Mouse (Mus musculus) liver, postnatal 0 days (tissue): Measurements from ENCODE around the gene Pepd.

ENCODE experiments used
- CTCF ChIP-seq: sonication (generic); IDR thresholded peaks from 2 replicates; pipeline ENCODE4 v1.5.1; 2016; ENCODE audit warnings: antibody characterized with exemption, low read depth
- EP300 ChIP-seq: IDR thresholded peaks from 2 replicates; pipeline ENCODE4 v1.6.1; 2016; ENCODE audit warnings: antibody characterized with exemption, low read depth, mild to moderate bottlenecking

DNA sequence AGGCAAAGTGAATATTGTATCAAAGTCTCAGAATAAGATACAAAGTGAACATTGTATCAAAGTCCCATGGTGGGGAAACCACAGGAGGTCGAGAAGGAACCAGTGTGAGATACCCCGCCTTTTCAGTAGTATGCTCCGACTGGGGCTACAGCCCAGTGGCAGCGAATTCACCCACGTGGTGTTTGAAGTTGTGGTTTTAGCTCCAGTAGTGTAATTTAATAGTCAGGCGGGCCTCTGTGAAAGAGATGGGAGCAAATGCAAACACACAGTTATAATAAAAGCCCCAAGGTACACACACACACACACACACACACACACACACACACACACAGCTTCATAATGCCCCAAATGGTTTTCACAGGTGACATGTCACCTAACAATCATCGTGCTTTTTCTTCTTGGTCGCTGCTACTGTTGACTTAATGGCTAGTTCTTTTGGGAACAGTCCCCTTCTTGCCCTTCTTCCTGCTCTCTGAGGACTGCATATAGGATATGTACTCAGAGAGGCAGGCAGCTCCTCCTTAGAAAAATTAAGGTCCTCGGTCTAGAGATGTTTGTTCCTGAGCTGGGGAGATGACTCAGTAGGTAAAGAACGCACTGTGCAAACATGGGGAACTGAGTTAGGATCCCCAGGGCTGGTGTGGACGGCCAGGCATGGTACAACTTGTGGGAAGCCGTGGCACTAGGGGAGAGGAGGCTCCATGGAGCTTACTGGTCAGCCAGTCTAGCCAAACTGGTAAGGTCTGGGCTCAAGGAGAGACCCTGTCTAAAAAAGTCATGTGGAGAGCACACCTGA is 172.6 kb downstream of the Pepd start:
- no peak for TF ChIP-seq CTCF
- no peak for TF ChIP-seq EP300
